Mouse (Mus musculus) ES-E14 (cell line): ENCODE measurements around the gene Actl10.

Experiments
- CHD2 ChIP-seq: IDR thresholded peaks from 2 replicates; pipeline ENCODE4 v1.6.1; 2014; ENCODE audit warnings: mild to moderate bottlenecking, low read depth, low read length, inconsistent platforms
- HCFC1 ChIP-seq: IDR thresholded peaks from 2 replicates; pipeline ENCODE4 v1.6.1; 2012; ENCODE audit warnings: low read length, inconsistent platforms, borderline replicate concordance; ENCODE audit not compliant: insufficient read depth
- MAFK ChIP-seq: IDR thresholded peaks from 2 replicates; pipeline ENCODE4 v1.6.1; 2014; ENCODE audit warnings: mild to moderate bottlenecking, low read depth, low read length, inconsistent platforms; ENCODE audit not compliant: insufficient read depth
- ZC3H11A ChIP-seq: IDR thresholded peaks from 2 replicates; pipeline ENCODE4 v1.6.1; 2012; ENCODE audit warnings: low read depth, mild to moderate bottlenecking, inconsistent platforms, low read length, borderline replicate concordance
- ZNF384 ChIP-seq: IDR thresholded peaks from 2 replicates; pipeline ENCODE4 v1.6.1; 2012; ENCODE audit warnings: low read depth, low read length, inconsistent platforms

DNA sequence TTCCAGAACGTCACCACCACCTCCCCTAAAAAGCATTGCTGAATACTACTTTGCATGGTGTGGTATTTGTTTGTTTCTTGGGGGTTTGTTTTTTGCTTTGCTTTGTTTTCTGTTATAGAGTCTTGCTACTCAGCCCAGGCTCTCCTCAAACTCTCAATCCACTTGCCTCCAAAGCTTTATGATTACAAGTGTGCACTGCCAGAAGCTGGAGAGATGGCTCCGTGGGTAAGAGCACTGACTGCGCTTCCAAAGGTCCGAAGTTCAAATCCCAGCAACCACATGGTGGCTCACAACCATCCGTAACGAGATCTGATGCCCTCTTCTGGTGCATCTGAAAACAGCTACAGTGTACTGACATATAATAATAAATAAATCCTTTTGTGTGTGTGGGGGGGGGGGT is 49.0 kb downstream of the Actl10 start:
- TF ChIP-seq MAFK: no peak
- no peak for TF ChIP-seq ZNF384
- TF ChIP-seq HCFC1: no peak
- no peak for TF ChIP-seq ZC3H11A
- TF ChIP-seq CHD2: no peak
